Mouse (Mus musculus) A20 (cell line): ENCODE results near the gene 5330417C22Rik.

Experiments used
- DNase-seq: peaks from one replicate; pipeline ENCODE4 v3.0.0-alpha.2; 2011; ENCODE audit warnings: low read depth, low spot score

Gene 5330417C22Rik

GRCm38 (mm10) chr3:108413634-108414360 is 122.5 kb downstream of the 5330417C22Rik start:
- no peak for DNase-seq

DNA sequence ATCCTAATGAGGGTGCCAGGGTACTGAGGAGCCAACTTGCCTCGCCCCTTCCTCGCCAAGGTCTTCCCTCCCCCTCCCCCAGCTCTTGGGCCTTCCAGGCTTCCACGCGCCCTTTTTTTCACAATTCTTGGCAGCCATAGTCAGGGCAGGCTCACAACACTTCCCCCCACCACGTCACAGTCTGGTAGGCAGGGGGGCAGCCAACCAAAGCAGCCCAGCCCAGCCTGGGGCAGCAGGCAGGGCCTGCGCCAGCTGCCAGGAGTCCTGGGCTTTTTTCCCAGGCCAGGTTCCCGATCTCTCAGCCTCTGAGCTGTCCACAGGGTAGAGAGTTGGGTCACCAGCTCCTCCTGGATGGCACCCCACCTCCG is 124.6 kb downstream of the 5330417C22Rik start:
- DNase-seq: no peak

GRCm38 (mm10) chr3:108411026-108411753 is 125.1 kb downstream of the 5330417C22Rik start:
- DNase-seq: no peak

DNA sequence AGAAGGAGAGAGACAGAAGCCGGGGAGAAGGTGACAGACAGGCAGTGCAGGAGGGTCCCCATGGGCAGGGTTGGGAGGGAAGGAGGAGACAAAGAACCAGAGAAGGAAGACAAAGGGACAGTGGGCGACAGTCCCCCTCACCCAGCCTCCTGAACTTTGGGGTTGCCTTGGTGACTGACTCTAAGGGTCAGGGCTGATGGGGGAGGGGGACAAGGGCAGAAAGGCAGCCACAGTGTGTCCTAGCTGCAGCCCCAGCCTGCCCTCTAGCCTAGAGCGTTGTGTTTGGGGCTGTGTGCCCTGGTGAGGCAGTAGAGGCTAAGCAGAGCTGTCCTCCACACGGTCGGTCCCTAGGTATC is 126.0 kb downstream of the 5330417C22Rik start:
- no peak for DNase-seq

DNA sequence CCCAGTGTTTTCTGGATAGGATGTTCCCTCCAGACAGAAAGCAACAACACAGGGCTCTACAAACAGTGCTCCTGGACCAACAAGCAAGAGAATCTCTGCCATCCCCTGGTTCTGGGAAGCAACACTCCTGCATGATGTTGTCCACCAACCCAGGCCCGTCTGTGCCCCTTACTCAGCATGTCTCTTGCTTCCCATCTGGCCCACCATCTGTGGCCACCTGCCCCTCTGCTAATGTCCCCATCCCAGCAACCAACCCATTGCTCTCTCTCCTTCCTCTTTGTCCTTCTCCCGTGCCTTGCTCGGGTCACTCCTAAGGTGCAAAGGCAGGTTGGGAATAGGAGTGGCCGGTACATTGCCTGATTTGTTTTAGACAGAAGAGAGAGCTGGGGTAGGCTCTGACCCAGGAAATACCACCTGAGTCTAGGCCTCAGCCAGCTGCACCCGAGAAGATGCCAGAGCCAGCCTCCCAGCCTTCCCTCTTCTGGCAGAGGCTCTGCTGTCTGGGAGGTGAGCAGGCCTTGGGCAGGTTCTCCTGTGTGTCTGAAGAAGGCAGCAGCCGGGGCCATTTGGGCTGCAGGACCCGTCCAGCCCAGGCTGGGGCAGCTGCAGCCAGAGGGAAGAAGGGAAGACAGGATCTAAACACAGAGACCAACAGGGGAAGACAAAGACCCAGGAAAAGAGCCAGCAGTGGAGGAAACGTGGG is 126.5 kb downstream of the 5330417C22Rik start:
- DNase-seq: no peak

GRCm38 (mm10) chr3:108408517-108409008 is 127.8 kb downstream of the 5330417C22Rik start:
- DNase-seq: no peak

GRCm38 (mm10) chr3:108406306-108406885 is 129.9 kb downstream of the 5330417C22Rik start:
- DNase-seq: no peak
